Mouse (Mus musculus): ENCODE measurements around the gene Hist2h3c2. TPM values are rescaled to one million over a fixed set of nuclear protein-coding genes. Genes with fewer than 3 reads are reported as not detected.

Hist2h3c2 gene
- polyA plus RNA-seq, 1 experiment: 23.1 TPM

DNA sequence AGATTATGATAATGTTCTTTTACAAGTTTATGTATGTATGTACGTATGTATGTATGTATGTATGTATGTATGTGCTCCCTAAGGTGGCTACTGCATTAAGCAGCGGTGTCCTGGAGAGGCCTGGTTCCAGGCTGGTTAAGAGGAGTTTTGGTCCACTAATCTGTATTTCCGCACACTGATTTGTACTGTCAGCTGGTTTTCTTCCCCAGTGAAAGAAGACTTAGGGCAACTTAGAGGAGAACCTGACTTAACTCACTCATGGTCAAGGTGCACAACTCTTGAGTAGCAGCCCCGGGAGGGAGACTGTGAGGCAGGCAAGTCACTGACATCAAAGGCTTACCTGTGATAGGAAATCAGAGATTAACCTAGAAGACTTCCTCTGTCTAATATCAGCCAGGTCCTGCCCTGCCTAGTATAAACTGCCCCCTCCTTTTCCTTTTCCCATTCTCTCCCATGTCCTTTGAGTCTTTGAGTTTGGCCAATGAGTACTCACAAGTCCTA, 2.0 kb downstream of the Hist2h3c2 start:
- H3K4me1 ChIP-seq (ENCODE audit: control insufficient read depth, insufficient read depth, low read length): no peaks in the 10 kb centered on the region
- H3K9me3 ChIP-seq (replicated peaks; ENCODE audit: control insufficient read depth, insufficient read depth, low read length, poor library complexity, severe bottlenecking): no peaks in the 10 kb centered on the region
- peak overlapping the region; percentile 100 for H3K9ac ChIP-seq (ENCODE audit: low read depth, poor library complexity, severe bottlenecking)
- H3K36me3 ChIP-seq (ENCODE audit: control insufficient read depth, insufficient read depth, low read length, poor library complexity, severe bottlenecking): peaks cover 2% of the 10 kb centered on the region; the same call in 1 of the 2 replicates
- peak overlapping the region; percentile 93 for H3K4me3 ChIP-seq (ENCODE audit: low read depth, low read length)
- H3K27me3 ChIP-seq (ENCODE audit: control insufficient read depth, insufficient read depth, low read length, poor library complexity, severe bottlenecking): no peaks in the 10 kb centered on the region
- TF ChIP-seq POLR2A (IDR thresholded peaks at IDR 0.05; ENCODE audit: insufficient read depth, low read length) (no peak), EP300 (IDR thresholded peaks at IDR 0.05; ENCODE audit: insufficient read depth, low read depth, low read length) (no peak), CTCF (IDR thresholded peaks at IDR 0.05; ENCODE audit: low read depth, low read length) (no peak)
- H3K27ac ChIP-seq (ENCODE audit: insufficient read depth, low read length): no peak overlapping the region

DNA sequence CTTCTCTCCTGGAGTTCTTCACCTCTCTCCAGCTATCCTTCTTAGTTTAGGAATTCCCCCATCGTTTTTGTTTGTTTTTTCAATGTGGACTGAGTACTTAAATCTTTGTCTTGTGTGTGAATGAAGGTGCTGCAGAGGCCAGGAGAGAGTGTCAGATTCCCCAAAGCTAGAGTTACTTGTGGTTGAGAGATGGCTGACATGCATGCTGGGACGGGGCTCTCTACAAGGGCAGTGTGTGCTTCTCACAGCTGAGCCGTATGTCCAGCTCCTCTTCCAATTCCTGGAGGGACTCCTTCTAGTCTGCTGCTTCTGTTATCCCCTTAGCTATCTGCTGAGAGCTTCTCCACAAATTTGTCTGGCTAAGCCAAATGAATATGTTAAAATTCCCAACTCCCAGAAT, 3.1 kb downstream of the Hist2h3c2 start:
- Histone ChIP-seq H3K9me3 (replicated peaks; ENCODE audit: control insufficient read depth, insufficient read depth, low read length, poor library complexity, severe bottlenecking) (no peaks in the 10 kb centered on the region), H3K9ac (ENCODE audit: low read depth, poor library complexity, severe bottlenecking) (no peak overlapping the region), H3K27ac (ENCODE audit: insufficient read depth, low read length) (no peak overlapping the region), H3K4me3 (ENCODE audit: low read depth, low read length) (no peak overlapping the region), H3K36me3 (ENCODE audit: control insufficient read depth, insufficient read depth, low read length, poor library complexity, severe bottlenecking) (peaks cover 2% of the 10 kb centered on the region; the same call in 1 of the 2 replicates), H3K27me3 (ENCODE audit: control insufficient read depth, insufficient read depth, low read length, poor library complexity, severe bottlenecking) (no peaks in the 10 kb centered on the region), H3K4me1 (ENCODE audit: control insufficient read depth, insufficient read depth, low read length) (no peaks in the 10 kb centered on the region)
- TF ChIP-seq CTCF (IDR thresholded peaks at IDR 0.05; ENCODE audit: low read depth, low read length) (no peak), POLR2A (IDR thresholded peaks at IDR 0.05; ENCODE audit: insufficient read depth, low read length) (no peak), EP300 (IDR thresholded peaks at IDR 0.05; ENCODE audit: insufficient read depth, low read depth, low read length) (no peak)

DNA sequence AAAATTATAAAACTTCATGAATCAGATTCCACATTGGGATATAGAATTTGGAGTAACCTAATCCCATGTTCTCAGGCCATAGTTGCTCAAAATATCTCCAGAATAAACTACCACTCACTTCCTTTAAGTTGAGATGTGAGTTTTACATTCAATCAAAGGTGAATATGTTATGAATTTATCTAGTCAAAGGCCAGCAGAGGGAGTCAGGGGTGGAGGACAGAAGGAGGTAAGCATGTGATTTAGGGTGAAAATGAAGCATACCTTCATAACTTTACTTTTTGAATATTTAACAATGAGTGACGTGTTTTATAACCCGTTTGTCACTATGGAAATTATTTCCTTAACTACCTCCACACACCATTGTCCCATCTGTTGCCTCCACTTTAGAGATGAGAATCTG, 4.0 kb downstream of the Hist2h3c2 start:
- Histone ChIP-seq H3K4me1 (ENCODE audit: control insufficient read depth, insufficient read depth, low read length) (no peaks in the 10 kb centered on the region), H3K27ac (ENCODE audit: insufficient read depth, low read length) (no peak overlapping the region), H3K27me3 (ENCODE audit: control insufficient read depth, insufficient read depth, low read length, poor library complexity, severe bottlenecking) (no peaks in the 10 kb centered on the region), H3K9me3 (replicated peaks; ENCODE audit: control insufficient read depth, insufficient read depth, low read length, poor library complexity, severe bottlenecking) (no peaks in the 10 kb centered on the region), H3K36me3 (ENCODE audit: control insufficient read depth, insufficient read depth, low read length, poor library complexity, severe bottlenecking) (peaks cover 2% of the 10 kb centered on the region; the same call in 1 of the 2 replicates), H3K4me3 (ENCODE audit: low read depth, low read length) (no peak overlapping the region), H3K9ac (ENCODE audit: low read depth, poor library complexity, severe bottlenecking) (no peak overlapping the region)
- TF ChIP-seq EP300 (IDR thresholded peaks at IDR 0.05; ENCODE audit: insufficient read depth, low read depth, low read length) (no peak), POLR2A (IDR thresholded peaks at IDR 0.05; ENCODE audit: insufficient read depth, low read length) (no peak), CTCF (IDR thresholded peaks at IDR 0.05; ENCODE audit: low read depth, low read length) (no peak)

DNA sequence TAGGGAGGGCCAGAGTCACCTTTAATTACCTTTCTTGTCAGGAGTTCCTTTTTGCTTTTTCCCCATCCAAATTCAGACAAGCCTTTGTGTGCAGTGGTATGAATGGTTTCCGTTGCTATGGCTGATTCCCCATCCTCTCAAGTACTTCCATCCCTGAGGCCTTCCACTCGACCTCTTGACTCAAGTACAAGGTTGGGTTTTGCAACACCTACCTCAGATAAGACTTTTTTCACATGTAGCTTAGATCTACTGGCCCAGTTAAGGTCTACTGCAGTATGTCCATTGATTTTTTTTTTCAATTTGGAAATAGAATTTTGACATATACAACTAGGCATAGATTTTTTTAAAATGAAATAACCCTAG, 7.2 kb downstream of the Hist2h3c2 start:
- TF ChIP-seq EP300 (IDR thresholded peaks at IDR 0.05; ENCODE audit: insufficient read depth, low read depth, low read length) (no peak), CTCF (IDR thresholded peaks at IDR 0.05; ENCODE audit: low read depth, low read length) (no peak), POLR2A (IDR thresholded peaks at IDR 0.05; ENCODE audit: insufficient read depth, low read length) (no peak)
- Histone ChIP-seq H3K27ac (ENCODE audit: insufficient read depth, low read length) (no peak overlapping the region), H3K36me3 (ENCODE audit: control insufficient read depth, insufficient read depth, low read length, poor library complexity, severe bottlenecking) (0 out of 2 replicates have a peak, but pooled peaks cover 2% of the 10 kb centered on the region), H3K9me3 (replicated peaks; ENCODE audit: control insufficient read depth, insufficient read depth, low read length, poor library complexity, severe bottlenecking) (no peaks in the 10 kb centered on the region), H3K4me1 (ENCODE audit: control insufficient read depth, insufficient read depth, low read length) (no peaks in the 10 kb centered on the region), H3K27me3 (ENCODE audit: control insufficient read depth, insufficient read depth, low read length, poor library complexity, severe bottlenecking) (no peaks in the 10 kb centered on the region), H3K9ac (ENCODE audit: low read depth, poor library complexity, severe bottlenecking) (no peak overlapping the region), H3K4me3 (ENCODE audit: low read depth, low read length) (no peak overlapping the region)

DNA sequence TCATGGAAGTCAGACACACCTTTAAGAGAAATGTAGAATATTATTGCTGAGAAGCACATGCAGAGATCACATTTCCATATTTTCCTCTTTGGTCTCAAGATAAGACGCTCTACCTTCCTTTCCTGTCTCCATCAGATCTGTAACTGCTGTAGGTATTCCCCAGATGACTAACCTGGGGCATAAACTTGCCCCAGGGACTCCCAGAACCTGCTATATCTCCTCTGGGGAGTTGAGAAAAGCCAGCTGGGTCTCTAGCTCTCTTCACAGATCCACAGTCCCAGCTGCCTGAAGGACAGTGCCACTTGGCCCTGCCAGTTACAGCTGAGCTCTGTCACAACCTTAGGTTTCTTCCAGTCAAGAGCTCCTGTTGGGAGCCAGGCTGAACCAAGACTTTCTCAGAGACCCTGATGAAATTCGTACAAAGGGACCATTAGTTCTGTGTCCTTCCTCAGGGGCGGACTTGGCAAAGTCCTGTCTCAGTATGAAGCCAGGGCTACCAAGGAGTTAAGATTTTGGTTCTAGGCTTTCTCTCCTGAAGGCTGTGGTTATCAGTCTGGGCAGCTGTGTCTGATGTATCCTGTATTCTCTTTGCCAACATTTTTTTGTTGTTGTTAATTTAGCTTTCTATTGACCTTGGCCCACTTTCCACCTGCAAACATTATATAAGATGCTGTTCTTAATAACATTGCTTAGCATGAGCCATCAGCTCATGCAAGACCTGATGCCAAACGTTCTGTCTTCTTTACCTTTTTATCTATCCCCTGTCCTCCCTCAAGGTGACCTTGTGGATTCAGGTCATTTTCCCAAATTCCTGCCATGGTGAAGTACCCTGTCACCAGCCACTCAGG, 7.8 kb downstream of the Hist2h3c2 start:
- H3K27ac ChIP-seq (ENCODE audit: insufficient read depth, low read length): no peak overlapping the region
- no peak overlapping the region for H3K4me3 ChIP-seq (ENCODE audit: low read depth, low read length)
- H3K27me3 ChIP-seq (ENCODE audit: control insufficient read depth, insufficient read depth, low read length, poor library complexity, severe bottlenecking): no peaks in the 10 kb centered on the region
- no peak overlapping the region for H3K9ac ChIP-seq (ENCODE audit: low read depth, poor library complexity, severe bottlenecking)
- TF ChIP-seq POLR2A (IDR thresholded peaks at IDR 0.05; ENCODE audit: insufficient read depth, low read length) (no peak), CTCF (IDR thresholded peaks at IDR 0.05; ENCODE audit: low read depth, low read length) (no peak), EP300 (IDR thresholded peaks at IDR 0.05; ENCODE audit: insufficient read depth, low read depth, low read length) (no peak)
- no peaks in the 10 kb centered on the region for H3K9me3 ChIP-seq (replicated peaks; ENCODE audit: control insufficient read depth, insufficient read depth, low read length, poor library complexity, severe bottlenecking)
- H3K4me1 ChIP-seq (ENCODE audit: control insufficient read depth, insufficient read depth, low read length): no peaks in the 10 kb centered on the region
- no peaks in the 10 kb centered on the region for H3K36me3 ChIP-seq (ENCODE audit: control insufficient read depth, insufficient read depth, low read length, poor library complexity, severe bottlenecking)

DNA sequence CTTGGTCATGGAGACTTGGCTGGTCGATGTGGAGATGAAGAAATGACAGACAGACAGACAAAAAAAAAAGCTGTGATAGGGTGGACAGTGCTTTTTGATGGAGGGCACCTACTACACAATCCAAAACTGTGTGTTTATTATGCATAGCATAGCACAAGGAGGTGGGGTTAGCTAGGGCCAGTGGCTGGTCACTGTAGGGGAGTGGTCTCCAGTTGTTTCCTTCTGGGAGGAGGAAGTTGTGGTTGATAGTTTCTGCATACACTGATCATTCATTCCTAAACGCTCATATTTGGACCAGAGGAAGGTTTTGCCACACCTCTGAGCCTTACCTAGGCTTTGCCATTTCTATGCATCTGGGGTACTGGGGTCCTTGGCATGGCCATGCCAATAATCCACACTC, 8.5 kb downstream of the Hist2h3c2 start:
- H3K4me3 ChIP-seq (ENCODE audit: low read depth, low read length): no peak overlapping the region
- no peak overlapping the region for H3K9ac ChIP-seq (ENCODE audit: low read depth, poor library complexity, severe bottlenecking)
- no peak overlapping the region for H3K27ac ChIP-seq (ENCODE audit: insufficient read depth, low read length)
- H3K4me1 ChIP-seq (ENCODE audit: control insufficient read depth, insufficient read depth, low read length): no peaks in the 10 kb centered on the region
- H3K27me3 ChIP-seq (ENCODE audit: control insufficient read depth, insufficient read depth, low read length, poor library complexity, severe bottlenecking): no peaks in the 10 kb centered on the region
- H3K36me3 ChIP-seq (ENCODE audit: control insufficient read depth, insufficient read depth, low read length, poor library complexity, severe bottlenecking): no peaks in the 10 kb centered on the region
- no peaks in the 10 kb centered on the region for H3K9me3 ChIP-seq (replicated peaks; ENCODE audit: control insufficient read depth, insufficient read depth, low read length, poor library complexity, severe bottlenecking)
- no peak for TF ChIP-seq POLR2A (IDR thresholded peaks at IDR 0.05; ENCODE audit: insufficient read depth, low read length)
- TF ChIP-seq CTCF (IDR thresholded peaks at IDR 0.05; ENCODE audit: low read depth, low read length): no peak
- no peak for TF ChIP-seq EP300 (IDR thresholded peaks at IDR 0.05; ENCODE audit: insufficient read depth, low read depth, low read length)

Data from ES-Bruce4 (cell line).